Mouse (Mus musculus): ENCODE results near the gene Gsc.

DNA sequence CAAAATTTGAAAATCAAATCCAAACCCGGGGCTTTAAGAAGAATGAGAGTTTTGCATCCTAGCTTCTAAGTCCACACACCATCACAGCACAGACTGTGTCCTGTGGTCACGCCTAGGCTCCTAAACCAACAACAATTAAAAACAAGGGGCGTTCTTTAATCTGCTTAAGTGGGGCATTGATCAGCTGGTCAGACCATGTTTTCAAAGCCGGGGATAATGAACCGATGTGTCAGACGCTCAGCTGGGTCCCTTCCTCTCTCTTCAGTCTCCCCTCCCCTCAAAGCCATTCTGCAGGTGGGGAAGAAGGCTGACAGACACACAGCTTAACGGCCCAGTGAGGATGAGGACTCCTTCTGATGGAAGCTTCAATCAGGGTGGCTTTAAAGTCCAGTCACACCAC is 6.2 kb downstream of the Gsc start:
- TF ChIP-seq CTCF (IDR thresholded peaks at IDR 0.05; ENCODE audit: insufficient read depth, low read length), result no peak
- no peak for TF ChIP-seq POLR2A (IDR thresholded peaks at IDR 0.05; ENCODE audit: borderline replicate concordance, extremely low read depth, low read depth, low read length)

Data from lung, adult 2 months (tissue).